Mouse (Mus musculus): ENCODE data around the gene Crybb1. TPM values are rescaled to one million over a fixed set of nuclear protein-coding genes. Genes with fewer than 3 reads are reported as not detected.

Gene Crybb1
- total RNA-seq, 2 experiments from 2014 or later, result 16.1 to 17.5 TPM

DNA sequence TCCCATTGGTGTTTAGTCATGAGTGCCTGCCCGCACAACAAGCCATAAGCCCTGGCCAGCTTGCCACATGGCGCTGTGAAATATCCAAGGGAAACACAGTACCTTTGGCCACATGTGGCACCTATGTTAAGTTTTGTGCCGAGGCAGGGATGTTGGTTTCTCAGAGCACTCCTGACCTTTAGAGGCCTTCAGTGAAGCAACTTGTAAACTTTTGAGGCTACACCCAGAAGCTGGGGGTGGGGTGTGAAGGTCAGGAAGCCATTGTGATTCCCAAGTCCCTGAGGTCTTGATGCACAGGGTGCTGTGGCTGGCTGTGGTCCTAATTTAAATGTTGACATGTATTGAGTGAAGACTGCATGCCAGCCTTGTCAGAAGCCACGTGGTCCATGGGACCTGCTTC lies 43.8 kb downstream of the Crybb1 start:
- no peak for DNase-seq (ENCODE audit: low spot score in 2 of 2)

DNA sequence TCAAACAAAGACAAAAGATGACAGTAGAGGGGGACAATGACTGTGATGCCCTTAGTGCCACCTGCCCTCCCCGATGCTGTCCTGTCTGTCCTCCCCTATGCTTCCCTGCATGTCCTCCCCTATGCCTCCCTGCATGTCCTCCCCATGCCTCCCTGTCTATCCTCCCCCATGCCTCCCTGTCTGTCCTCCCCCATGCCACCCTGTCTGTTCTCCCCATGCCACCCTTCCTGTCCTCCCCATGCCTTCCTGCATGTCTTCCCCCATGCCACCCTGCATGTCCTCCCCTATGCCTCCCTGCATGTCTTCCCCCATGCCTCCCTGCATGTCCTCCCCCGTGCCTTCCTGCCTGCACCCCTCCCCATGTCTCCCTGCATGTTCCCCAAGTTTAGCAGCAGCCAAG lies 44.5 kb downstream of the Crybb1 start:
- DNase-seq (ENCODE audit: low spot score in 2 of 2), result no peak

DNA sequence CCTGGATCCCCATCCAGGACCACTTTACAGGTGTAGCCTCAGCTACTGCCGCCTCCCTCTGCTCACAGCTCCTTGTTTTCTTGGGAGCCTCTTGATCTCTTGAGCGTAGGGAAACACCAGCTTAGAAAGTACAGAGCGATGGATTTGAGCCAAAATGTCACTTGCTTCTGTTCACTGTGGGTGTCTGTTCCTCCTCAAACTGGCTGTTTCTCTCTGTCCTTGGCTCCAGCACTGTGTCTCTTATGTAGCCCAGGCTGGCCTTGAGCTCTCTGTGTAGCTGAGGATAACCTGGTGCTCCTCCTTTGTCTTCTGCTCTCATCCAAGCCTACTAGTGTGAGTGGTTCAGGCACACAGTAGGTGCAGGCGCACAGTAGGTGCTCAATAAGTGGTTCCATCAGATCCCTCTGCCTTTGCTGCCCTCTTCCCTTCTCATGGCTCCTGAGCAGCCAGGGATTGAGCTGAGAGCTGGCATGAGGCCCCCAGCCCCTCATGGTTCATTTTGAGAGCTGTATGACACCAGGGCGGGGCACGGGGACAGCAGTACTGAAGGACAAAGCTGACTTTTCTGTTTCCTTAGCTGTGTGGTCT lies 45.2 kb downstream of the Crybb1 start:
- no peak for DNase-seq (ENCODE audit: low spot score in 2 of 2)

DNA sequence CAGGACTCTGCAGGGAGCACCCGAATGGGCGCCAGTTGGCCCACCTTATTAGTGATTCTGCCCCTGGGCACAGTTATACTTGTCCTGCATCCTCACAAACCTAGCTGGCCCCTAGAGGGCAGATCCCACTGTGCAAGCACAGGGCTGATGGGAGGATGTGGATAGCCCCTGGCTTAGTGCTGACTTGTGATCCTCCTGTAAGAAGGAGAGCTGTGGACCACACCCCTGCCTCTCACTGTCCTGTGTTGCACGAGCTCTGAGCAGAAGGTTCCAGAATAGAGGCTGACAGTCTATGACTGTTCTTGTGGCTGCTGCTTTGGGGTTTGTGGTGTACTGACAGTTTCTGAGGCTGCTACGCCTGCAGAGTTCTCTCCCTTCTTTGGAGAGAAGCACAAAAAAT lies 46.1 kb downstream of the Crybb1 start:
- DNase-seq (ENCODE audit: low spot score in 2 of 2), result no peak

DNA sequence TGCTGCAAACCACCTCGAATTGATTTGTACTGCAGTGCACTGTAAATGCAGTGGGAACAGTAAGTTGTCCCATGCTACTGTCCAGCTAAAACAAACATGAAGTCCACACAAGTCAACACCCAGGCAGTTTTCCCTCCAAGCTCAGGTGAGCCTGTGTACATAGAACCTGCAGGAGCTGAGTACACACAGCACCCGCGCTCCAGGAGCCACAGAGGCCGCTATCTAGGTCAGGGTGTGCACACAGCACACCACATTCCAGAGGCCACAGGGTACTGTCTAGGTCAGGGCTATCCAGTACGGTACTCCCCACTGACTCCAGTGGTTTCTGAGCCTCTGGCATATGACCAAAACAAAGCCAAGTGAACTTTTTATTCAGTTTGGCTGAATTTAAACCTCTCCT lies 46.7 kb downstream of the Crybb1 start:
- no peak for DNase-seq (ENCODE audit: low spot score in 2 of 2)

DNA sequence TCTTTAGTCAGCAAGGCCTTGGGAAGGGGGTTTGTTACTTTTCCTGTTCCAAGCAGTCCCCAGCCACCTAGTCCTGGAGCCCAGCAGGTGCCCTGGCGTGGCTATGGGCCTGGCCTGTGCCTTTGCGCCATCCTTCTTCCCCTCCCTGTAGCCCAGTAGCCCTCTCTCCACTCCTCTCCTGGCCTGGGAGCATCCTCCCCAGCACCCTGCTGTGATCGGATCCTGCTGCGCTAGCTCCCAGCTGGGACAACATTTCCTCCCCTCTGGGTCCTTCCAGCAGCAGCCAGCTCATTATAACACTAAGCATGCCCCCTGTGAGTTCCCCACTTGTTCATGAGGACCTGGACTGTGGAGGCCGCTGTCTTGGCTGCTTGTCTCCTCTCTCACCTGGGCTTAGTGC lies 50.2 kb downstream of the Crybb1 start:
- DNase-seq (ENCODE audit: low spot score in 2 of 2), result no peak

DNA sequence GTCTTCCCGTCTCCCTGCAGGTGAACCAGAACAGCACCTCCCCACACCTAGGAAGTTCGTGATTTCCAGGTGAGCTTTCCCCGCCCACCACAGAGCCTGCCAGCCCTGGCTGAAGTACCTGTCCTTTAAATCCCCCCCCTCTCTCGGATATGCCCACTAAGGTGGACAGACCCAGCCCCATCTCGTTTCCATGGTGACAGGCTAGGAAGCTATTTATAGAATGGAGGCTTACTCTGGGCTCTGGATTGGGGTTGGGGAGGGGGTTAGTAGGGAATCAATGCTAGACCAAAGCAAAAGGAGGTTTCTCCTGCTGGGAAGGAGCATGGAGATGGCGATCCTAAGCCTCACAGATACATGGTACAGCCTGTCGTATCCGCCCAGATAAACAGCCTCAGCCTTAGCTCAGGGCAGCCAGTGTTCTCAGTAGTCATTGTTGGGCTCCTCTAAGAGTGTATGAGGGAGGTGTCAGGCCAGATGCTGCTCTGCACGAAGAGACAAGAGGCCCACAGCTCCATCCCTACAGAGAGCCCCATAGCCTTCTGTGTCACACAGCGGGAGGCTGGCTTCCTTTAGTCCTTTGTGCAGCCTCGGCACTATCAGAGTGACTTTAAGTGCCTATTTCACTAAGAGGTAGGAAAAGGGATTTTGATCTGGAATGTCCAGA lies 57.7 kb downstream of the Crybb1 start:
- DNase-seq (ENCODE audit: low spot score in 2 of 2), result no peak

DNA sequence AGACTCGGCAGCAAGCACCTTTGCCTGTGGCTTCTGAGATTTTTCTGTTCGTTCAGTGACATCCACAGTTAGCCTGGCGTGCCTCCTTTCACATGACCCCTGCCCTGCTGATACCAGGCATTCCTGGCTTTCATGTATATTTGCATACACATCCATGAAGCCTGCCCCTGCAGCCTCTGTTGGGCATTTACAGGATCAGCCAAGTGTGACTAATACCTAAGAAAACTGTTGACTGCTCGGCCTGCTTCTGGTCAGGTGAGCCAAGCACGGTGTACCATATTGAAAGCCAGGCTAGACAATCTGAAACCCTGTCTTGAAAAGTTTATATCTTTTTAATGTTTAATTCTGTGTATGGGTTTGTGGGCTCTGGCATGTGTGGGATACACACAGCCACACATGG lies 60.9 kb downstream of the Crybb1 start:
- DNase-seq (ENCODE audit: low spot score in 2 of 2), result no peak

DNA sequence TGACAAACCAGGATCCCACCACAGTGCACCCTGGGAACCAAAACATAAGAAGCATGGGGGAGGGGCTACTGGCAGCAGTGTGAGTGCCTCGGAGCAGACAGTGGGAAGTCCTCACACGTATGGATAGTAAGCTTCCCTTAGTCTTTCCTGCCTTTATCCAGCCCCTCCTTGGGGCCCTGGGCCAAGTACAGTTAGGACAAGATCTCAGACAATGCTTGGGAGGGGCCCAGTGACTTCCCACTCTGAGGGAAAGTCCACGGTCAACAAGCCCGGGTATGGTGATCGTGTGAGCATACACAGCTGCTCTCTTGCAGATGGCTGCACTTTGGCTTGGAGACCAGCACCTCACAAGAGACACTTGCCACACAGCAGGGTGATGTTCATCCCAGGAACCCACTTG lies 61.7 kb downstream of the Crybb1 start:
- no peak for DNase-seq (ENCODE audit: low spot score in 2 of 2)

Other genes with a start within 250 kb of the Crybb1 start
- 1 to 10 TPM; 1.1 to 1.8 TPM for gene Cryba4, start 3.3 kb upstream of the Crybb1 start, total RNA-seq (2021)
- gene Tpst2, start 20.9 kb downstream of the Crybb1 start, total RNA-seq (2021), result 10 to 100 TPM; 41.1 to 43.0 TPM
- 10 to 100 TPM; 34.9 to 36.8 TPM for gene Tfip11, start 70.5 kb downstream of the Crybb1 start, total RNA-seq (2021)
- 10 to 100 TPM; 26.4 to 30.1 TPM for gene Srrd, start 87.2 kb downstream of the Crybb1 start, total RNA-seq (2021)
- gene Hps4, start 87.3 kb downstream of the Crybb1 start, total RNA-seq (2021), result 10 to 100 TPM; 25.0 to 29.9 TPM
- gene Gm6583, start 100.2 kb downstream of the Crybb1 start, total RNA-seq (2021), result not detected
- gene Asphd2, start 139.1 kb downstream of the Crybb1 start, total RNA-seq (2021), result 100 to 1,000 TPM; 161 to 174 TPM
- not detected for gene Gm6588, start 193.6 kb downstream of the Crybb1 start, total RNA-seq (2021)

Measured in layer of hippocampus, postnatal 14 days (tissue).